Mouse (Mus musculus) embryonic fibroblast, embryonic 13.5 days (primary cell): Measurements from ENCODE around the gene Ppt2. TPM values are rescaled to one million over a fixed set of nuclear protein-coding genes. Genes with fewer than 3 reads are reported as not detected.
A peak's percentile ranks its signal among the peaks of the same experiment; 100 is the strongest.

ENCODE experiments used
- H3K27ac ChIP-seq: 2 replicates; pipeline ENCODE4 v1.5.1; 2012; ENCODE audit warnings: low read length, control low read depth, inconsistent platforms; ENCODE audit not compliant: insufficient read depth
- H3K4me1 ChIP-seq: 2 replicates; pipeline ENCODE4 v1.6.1; 2011; ENCODE audit warnings: low read length; ENCODE audit not compliant: control insufficient read depth, insufficient read depth
- H3K4me3 ChIP-seq: 2 replicates; pipeline ENCODE4 v1.5.1; 2011; ENCODE audit warnings: mild to moderate bottlenecking, control low read depth, low read length; ENCODE audit not compliant: insufficient read depth
- CTCF ChIP-seq: IDR thresholded peaks from 2 replicates; pipeline ENCODE4 v1.5.1; 2011; ENCODE audit warnings: mild to moderate bottlenecking, control low read depth, low read length, moderate library complexity, borderline replicate concordance; ENCODE audit not compliant: insufficient read depth
- POLR2A ChIP-seq: IDR thresholded peaks from 2 replicates; pipeline ENCODE4 v1.6.1; 2011; ENCODE audit warnings: low read depth, mild to moderate bottlenecking, control low read depth, low read length, moderate library complexity
- polyA plus RNA-seq: library from polyadenylated mRNA; stranded (reverse); fragments of >200 nt; gene quantifications from 2 replicates; pipeline ENCODE4 v1.2.4, GENCODE M21; 2011; ENCODE audit warnings: low read depth; ENCODE audit not compliant: missing spikeins, insufficient read length

Ppt2 gene
- polyA plus RNA-seq, 1 experiment: 32.3 TPM

- Histone ChIP-seq H3K4me1 (peaks cover 4% of the 10 kb centered on the region; the same call in 1 of the 2 replicates), H3K4me3 (peak within 1 kb of the TSS; percentile 57), H3K27ac (peak within 1 kb of the TSS; percentile 84)
- TF ChIP-seq CTCF: no peak
- TF ChIP-seq POLR2A: peak; percentile 83
These were observed 24.8 kb downstream of the Ppt2 start, which contains the start of gene Rnf5 for GRCm38 (mm10) chr17:34603375-34604060. Gene Rnf5 (minus strand): TSS chr17:34603690.

- no peaks in the 10 kb centered on the region for H3K4me1 ChIP-seq
- H3K4me3 ChIP-seq: no peak overlapping the region
- no peak overlapping the region for H3K27ac ChIP-seq
- TF ChIP-seq POLR2A: no peak
- no peak for TF ChIP-seq CTCF
These were observed 26.5 kb downstream of the Ppt2 start for GRCm38 (mm10) chr17:34601796-34602195.

DNA sequence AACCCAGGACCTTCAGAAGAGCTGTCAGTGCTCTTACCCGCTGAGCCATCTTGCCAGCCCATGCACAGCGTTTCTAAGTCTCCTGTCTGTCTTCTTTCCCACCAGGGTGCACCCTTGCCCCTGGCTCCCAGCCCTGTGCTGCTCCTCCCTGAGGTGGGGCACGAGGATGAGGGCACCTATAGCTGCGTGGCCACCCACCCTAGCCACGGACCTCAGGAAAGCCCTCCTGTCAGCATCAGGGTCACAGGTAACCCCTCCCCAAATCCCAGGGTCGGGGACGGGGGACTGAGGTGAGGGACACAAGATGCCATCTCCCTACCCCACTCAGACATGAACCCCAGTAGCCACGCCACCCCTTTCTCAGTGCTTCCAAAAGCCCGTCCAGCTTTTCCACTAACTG is 28.4 kb downstream of the Ppt2 start:
- Histone ChIP-seq H3K27ac (no peak overlapping the region), H3K4me1 (no peaks in the 10 kb centered on the region), H3K4me3 (no peak overlapping the region)
- TF ChIP-seq CTCF (no peak), POLR2A (no peak)

- Histone ChIP-seq H3K4me1 (no peaks in the 10 kb centered on the region), H3K4me3 (no peak within 1 kb of the TSS), H3K27ac (no peak within 1 kb of the TSS)
- TF ChIP-seq POLR2A: peak; percentile 58
- TF ChIP-seq CTCF: no peak
These were observed 30.7 kb downstream of the Ppt2 start, which contains the start of gene Ager for GRCm38 (mm10) chr17:34597566-34598095. Gene Ager (plus strand): TSS chr17:34597862.

DNA sequence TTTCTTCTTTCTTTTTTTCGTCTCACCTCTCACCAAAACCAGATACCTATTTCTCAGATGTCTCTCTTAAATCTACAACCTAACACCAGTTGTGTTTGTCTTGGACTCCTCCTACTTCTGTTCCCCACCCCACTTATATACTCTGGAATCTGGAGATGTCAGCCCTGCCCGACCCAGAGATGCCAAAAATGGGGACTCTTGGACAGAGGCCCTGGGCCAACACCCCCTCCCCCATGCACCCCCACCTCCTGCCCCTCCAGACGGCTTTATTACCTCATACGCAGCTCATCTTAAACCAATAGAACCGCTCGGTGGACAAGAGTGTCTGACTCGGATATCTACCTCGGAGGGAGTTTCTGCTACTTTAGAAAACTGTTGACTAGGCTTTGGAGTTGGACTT is 32.2 kb downstream of the Ppt2 start:
- H3K27ac ChIP-seq: no peak overlapping the region
- no peak for TF ChIP-seq CTCF
- TF ChIP-seq POLR2A: no peak
- no peak overlapping the region for H3K4me3 ChIP-seq
- H3K4me1 ChIP-seq: 0 out of 2 replicates have a peak, but pooled peaks cover 3% of the 10 kb centered on the region

DNA sequence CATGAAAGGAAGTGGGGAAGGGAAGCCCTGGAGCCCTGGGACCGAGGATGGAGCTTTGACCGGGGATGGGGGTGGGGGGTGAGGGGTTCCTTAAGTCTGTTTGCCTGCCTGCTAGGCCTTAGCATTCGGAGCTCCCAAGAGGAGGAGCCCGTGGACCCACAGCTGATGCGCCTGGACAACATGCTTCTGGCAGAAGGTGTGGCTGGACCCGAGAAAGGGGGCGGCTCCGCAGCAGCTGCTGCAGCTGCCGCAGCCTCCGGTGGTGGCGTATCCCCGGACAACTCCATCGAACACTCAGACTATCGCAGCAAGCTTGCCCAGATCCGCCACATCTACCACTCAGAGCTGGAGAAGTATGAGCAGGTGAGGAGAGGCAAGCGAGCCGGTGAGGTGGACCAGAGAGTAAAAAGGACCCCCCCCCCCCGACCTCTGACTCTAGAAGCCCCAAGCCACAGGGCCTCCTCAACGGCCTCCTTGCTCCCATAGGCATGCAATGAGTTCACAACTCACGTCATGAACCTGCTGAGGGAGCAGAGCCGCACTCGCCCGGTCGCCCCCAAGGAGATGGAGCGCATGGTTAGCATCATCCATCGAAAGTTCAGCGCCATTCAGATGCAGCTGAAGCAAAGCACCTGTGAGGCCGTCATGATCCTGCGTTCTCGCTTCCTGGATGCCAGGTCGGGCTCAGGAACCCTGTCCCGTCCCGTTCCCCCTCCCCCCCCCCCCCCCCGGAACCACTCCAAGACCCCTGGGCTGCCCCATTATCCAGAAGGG is 34.4 kb downstream of the Ppt2 start:
- Histone ChIP-seq H3K4me1 (peaks cover 3% of the 10 kb centered on the region; the same call in 1 of the 2 replicates), H3K27ac (no peak overlapping the region)
- TF ChIP-seq POLR2A (no peak), CTCF (0 out of 2 replicates have a peak, but pooled peaks have one; percentile 2)

GRCm38 (mm10) chr17:34592581-34593549 is 35.4 kb downstream of the Ppt2 start:
- TF ChIP-seq CTCF: no peak
- TF ChIP-seq POLR2A: 0 out of 2 replicates have a peak, but pooled peaks have one; percentile 42
- H3K27ac ChIP-seq: peak overlapping the region; percentile 82
- H3K4me1 ChIP-seq: peaks cover 3% of the 10 kb centered on the region; the same call in 1 of the 2 replicates
- H3K4me3 ChIP-seq: peak overlapping the region; percentile 69

More for the DNA sequence above, 34.4 kb downstream of the Ppt2 start:
- H3K4me3 ChIP-seq: peak overlapping the region; percentile 69

- H3K4me3 ChIP-seq: peak overlapping the region; percentile 69
- TF ChIP-seq CTCF: no peak
- TF ChIP-seq POLR2A: peak; percentile 81
- peak overlapping the region; percentile 74 for H3K27ac ChIP-seq
- peaks cover 3% of the 10 kb centered on the region; the same call in 1 of the 2 replicates for H3K4me1 ChIP-seq
These were observed 36.3 kb downstream of the Ppt2 start for GRCm38 (mm10) chr17:34591994-34592375.
